Mouse (Mus musculus) 416B (cell line): ENCODE results near the gene Apoc1.

Source experiments
- DNase-seq: peaks from one replicate; pipeline ENCODE4 v3.0.0; 2011; ENCODE audit warnings: low read depth

Apoc1 gene

DNA sequence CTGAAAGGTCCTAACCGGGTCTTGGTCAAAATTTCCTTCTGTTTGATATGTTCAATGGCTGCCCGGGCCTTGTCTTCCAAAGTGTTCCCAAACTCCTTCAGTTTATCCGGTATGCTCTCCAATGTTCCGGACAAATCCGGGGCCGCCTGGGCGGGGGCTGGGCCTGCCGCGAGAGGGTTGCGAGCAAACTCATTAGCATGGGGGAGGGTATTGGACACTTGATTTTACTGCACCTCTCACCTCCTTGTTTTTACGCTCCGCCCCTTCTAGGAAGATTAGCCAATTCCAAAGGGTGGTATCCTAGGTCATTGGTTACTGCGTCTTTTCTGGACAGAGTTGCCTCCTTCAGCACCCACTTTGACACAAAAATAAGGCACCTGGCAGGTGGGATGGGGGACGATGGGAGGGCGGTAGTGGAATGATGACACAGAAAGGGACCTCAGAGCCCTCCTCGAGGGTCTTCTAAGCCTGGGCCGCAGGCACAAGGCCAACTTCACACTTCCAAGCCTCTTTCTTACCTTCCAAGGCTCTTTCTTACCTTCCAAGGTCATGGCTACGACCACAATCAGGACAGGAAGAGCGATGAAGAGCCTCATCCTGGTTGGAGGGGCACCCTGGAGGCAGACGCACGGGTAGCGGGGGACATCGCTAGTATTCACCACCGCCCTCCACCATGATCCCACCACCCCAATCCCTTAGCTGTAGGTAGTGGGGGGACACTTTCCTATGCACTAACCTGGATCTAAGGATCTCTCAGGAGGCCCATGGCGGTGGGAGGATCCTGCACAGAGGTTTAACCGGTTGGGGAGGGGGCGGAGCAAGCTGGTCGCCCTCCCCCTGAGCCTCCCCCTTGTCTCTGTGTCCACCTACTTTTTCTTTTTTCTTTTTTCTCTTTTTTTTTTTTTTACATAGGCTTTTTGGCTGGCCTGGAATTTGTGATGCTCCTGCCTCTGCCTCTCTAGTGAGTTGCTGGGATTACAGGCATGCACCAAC lies at the start of gene Apoc1:
Gene Apoc1 (minus strand): TSS at position 788 of the 993 bp plus-strand sequence.
- DNase-seq: no peak

GRCm38 (mm10) chr7:19741329-19742031 lies 49.0 kb upstream of the Apoc1 start:
- DNase-seq: no peak

DNA sequence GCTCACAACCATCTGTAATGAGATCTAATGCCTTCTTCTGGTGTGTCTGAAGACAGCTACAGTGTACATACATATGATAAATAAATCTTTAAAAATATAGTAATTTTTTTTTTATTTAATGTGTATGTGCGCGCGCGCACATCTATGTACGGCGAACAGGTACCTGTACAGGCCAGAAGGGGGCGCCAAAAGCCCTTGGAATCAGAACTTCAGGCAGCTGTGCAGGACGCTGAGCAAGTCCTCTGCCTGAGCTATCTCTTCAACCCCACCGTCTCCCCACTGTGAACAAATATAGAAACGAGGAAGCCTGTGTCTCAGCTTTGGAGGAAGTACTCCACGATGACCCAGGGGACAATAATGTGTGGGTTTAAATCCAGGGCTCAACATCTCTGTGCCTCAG lies 47.8 kb upstream of the Apoc1 start:
- peak; percentile 36 for DNase-seq

DNA sequence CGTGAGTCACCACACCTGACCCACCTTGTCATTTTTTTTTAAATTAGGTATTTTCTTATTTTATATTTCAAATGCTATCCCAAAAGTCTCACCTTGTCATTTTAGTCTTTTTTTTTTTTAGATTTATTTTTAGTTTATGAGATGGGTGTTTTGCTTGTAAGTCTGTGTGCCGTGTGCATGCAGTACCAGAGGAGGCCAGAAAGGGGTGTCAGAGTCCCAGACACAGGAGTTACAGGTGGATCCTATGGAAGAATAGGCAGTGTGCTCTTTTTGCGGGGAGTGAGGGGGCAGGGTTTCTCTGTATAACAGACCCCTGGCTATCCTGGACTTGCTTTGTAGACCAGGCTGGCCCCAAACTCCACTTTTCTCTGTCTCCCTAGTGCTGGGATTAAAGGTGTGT lies 46.3 kb upstream of the Apoc1 start:
- peak; percentile 35 for DNase-seq

DNA sequence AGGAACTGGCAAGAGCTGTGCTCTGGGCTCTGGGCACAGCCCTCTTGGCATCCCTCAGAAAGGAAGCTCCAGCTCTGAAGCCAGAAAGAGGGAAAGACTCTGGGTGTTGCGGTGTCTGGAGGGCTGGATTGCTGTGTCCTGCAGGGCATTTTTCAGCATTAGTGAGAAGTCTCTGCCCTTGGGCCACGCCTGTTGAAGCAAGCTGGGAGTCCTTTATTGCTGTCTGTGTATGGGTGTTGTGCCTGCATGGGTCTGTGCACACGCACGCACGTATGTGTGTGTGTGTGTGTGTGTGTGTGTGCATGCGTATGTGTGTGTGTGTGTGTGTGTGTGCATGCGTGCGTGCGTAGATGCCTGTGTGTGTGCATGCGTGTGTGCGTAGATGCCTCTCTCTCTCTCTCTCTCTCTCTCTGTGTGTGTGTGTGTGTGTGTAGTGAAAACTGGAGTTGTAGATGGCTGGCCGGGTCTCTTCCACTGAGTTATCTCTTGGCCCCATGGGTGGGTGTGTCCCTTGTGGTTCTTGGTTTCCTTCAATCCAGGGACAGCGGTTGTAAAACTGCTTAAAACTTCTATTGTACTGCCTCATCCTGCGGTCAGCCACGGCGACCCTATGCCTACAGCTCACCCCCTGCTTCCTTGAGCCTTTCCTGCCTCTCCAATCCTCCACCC lies 44.1 kb upstream of the Apoc1 start:
- peak; percentile 99 for DNase-seq

DNA sequence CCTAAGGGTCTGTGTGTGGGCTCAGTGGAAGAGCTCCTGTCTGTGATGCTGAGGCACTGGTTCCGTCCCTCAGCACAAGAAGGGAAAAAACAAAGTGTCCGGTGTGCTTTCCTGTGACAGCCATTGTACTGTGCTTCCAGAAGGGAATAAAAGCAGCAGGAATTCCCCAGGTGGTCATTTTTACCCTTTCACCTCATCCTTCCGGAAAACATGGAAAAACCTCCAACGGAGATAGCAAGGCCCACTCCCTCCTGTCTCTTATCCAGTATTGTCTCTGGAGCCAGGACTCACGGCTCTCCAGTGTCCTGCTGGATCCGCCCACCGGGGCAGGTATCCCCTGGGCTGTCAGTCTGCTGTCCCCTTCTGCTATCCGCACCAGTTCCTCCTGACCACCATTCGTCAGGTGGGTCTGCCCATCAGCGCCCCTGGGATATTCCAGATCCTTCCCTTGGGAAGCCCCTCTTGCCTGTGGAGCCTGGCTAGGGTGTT lies 41.8 kb upstream of the Apoc1 start:
- DNase-seq: no peak

- peak; percentile 40 for DNase-seq
Observed at GRCm38 (mm10) chr7:19726541-19726940, 34.1 kb upstream of the Apoc1 start.

DNA sequence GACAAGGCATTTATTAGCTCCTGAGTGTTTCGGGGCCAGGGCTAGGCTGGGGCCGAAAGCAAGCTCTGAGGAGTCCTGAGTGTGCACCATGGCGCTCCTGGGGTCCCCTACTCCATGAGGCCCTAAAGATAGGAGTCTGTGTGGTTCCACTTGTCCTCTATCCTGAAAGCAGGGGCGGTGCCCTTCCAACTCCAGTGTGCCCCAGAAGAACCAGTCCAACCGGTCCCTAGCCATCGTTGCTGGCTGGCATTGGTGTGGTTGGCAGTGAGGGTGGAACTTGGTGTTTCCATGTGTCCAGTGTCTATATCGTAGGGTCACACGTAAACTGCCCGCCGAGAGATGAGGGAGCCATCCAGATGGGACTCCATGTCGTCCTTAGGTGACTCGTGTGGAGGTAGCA lies 31.7 kb upstream of the Apoc1 start:
- DNase-seq: no peak

GRCm38 (mm10) chr7:19722754-19723195 lies 30.3 kb upstream of the Apoc1 start:
- DNase-seq: peak; percentile 70

GRCm38 (mm10) chr7:19719200-19719599 lies 26.7 kb upstream of the Apoc1 start:
- no peak for DNase-seq

GRCm38 (mm10) chr7:19718297-19718952 lies 26.0 kb upstream of the Apoc1 start:
- DNase-seq: no peak

- no peak for DNase-seq
Observed at GRCm38 (mm10) chr7:19717346-19717745, 24.9 kb upstream of the Apoc1 start.

- DNase-seq: no peak
Observed at GRCm38 (mm10) chr7:19716822-19717221, 24.4 kb upstream of the Apoc1 start.

DNA sequence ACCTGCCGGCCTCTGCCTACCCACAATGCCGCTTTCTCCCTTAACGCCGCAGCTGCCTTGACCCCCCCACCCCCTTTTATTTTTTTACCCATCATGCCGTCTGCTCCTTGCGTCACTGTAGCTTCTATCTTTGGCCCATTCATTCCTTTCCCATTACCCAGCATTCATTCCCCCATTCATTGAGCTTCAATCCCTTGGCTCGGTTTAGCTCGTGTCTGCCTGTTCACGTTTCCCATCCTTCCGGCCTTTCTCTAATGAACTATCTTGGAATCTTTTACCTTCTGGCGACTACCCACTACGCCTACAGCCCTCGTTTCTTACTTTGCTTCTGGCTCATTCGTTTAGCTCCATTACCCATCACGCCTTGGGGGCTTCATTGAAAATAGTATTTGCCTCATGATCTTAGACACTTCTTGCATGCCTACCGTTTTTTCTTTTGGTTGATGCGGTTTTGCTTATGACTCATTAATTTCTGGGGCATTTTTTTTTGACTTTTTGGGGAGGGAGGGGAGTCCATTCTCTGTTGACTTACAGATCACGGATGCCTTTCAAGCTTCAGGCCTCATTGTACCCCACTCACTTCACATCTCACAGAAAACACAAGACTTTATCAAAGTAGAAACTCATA lies 23.7 kb upstream of the Apoc1 start:
- no peak for DNase-seq

DNA sequence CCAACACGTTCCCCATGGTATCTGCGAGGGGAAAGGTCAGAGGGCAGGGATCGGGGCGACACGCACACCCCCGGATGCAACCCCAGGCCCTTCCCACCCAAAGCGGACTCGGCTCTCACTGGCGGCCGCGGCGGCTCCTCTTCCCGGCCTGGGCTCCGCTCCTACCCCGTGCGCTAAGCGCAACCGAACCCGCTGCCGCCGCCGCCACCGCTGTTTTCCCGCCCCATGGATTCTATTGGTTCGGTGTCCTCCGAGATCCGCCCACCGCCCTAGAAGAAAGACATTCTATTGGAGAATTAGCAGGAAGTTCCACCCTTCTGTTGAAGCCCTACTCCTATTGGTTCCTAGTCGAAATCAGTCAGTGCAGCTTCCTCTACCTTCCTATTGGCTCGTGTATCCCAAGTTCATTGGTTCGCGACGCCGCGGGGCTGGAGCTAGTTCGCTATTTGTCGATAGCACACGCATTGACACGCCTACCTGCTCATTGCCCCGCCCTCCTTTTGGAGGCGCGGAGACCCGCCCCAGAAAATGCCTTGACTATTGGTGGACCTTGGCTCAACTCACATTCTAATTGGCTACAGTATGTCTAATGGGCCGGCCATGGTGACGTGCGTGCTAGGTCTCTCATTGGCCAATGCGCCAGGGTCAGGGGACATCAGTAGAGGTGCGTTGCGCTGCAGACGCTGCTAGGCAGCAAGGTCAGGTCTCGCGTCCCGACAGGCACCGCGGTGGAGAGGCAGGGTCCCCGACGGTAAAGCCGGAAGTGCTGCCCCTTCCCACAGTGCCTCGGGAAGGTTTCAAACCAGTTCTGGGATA lies 23.0 kb upstream of the Apoc1 start, which contains the start of gene Tomm40:
Gene Tomm40 (minus strand): TSS at position 200 of the 816 bp plus-strand sequence.
- peak; percentile 100 for DNase-seq

DNA sequence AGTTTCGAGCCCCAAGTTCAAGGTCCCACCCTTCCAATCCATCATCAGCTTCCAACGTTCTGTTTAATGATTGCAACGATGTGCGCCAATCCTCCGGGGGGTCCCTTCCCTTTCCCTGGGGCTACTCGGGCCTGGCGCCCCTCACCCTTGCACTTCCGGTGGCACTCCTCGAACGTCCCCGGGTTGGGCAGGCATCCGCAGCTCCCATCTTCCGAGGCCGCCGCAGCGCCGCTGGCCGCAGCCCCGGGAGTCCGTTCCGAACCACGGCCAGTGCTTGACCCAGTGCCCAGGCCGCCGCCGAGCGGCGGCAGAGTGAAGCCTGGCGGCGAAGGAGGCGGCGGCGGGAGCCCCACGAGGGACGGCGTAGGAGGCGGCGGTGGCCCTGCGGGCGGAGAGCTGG lies 22.4 kb upstream of the Apoc1 start:
- no peak for DNase-seq

DNA sequence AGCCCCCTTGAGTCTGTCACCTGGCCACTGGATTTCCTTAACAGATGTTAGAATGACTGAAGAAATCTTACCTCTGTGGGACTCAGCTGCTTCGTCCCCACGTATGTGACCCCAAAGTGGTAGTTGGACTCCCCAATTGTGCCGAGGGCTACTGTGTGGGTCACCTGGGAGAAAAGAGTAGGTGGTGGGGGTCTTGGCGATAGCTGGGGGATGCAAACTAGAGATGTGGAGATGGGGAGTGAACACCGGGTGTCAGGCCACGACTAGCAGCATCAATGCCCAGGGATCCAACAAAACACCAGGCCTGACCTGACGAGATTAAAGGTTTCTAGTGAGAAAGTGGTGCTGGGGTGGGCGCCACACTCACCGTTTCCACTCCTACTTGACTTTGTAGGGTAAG lies 21.1 kb upstream of the Apoc1 start:
- no peak for DNase-seq

DNA sequence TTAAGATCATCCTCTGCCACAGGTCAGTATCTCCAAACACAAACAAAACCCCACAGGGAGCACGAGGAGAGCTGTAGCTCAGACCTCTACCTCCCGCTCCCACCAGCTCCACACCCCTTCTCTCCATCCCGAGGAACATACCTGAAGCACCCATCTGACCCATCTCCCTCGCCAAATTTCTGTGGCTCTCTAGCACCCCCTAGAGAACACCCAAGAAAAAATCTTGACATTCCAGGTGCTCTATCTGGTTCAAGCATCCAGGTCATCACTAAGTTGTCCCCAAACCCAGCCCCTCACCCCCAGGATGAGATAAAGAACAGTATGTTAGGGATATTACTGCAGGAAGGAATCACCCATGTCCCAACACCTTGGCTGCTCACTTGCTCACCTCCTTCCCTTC lies 20.7 kb upstream of the Apoc1 start:
- DNase-seq: peak; percentile 45

- peak; percentile 61 for DNase-seq
Observed at GRCm38 (mm10) chr7:19712414-19712813, 20.0 kb upstream of the Apoc1 start.

DNA sequence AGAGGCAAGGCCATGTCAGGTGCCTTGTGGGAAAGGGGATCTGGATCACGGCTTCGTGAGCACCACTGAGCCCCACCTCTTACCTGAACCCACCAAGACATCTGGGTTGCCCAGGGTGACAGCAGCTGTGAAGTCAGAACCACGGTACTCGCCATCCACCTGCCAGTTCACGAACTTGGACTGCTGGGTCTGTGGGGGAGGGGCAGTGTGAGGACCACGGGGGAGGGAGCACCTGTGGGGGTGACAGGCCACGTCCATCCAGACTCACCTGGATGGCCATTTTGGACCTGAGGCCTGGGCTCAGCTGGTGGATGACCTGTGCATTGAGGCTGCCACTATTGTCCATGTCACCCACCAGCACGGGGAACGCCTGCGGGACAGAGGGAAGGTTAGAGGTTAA lies 18.2 kb upstream of the Apoc1 start:
- no peak for DNase-seq
